Mouse (Mus musculus) intestine, embryonic 15.5 days (tissue): ENCODE data around the gene Sdccag8. TPM values are rescaled to one million over a fixed set of nuclear protein-coding genes. Genes with fewer than 3 reads are reported as not detected.

ENCODE experiments used
- ATAC-seq: fragments of 200-750 bp; cut with Nextera tagmentation; 2 replicates; pipeline ENCODE4 v1.8.0; 2017; ENCODE audit warnings: moderate TSS enrichment, moderate library complexity
- H3K27ac ChIP-seq: fragments of 300-500 bp; sonication (generic); 2 replicates; pipeline ENCODE4 v1.5.1; 2015; ENCODE audit warnings: mild to moderate bottlenecking, inconsistent platforms
- H3K27me3 ChIP-seq: fragments of 300-500 bp; sonication (generic); replicated peaks from 2 replicates; pipeline ENCODE4 v1.6.1; 2015; ENCODE audit warnings: inconsistent platforms
- H3K36me3 ChIP-seq: fragments of 300-500 bp; sonication (generic); 2 replicates; pipeline ENCODE4 v1.6.1; 2015; ENCODE audit warnings: inconsistent platforms
- H3K4me1 ChIP-seq: fragments of 300-500 bp; sonication (generic); replicated peaks from 2 replicates; pipeline ENCODE4 v1.6.1; 2015; ENCODE audit warnings: inconsistent platforms
- H3K4me2 ChIP-seq: fragments of 300-500 bp; sonication (generic); replicated peaks from 2 replicates; pipeline ENCODE4 v1.6.1; 2015; ENCODE audit warnings: mild to moderate bottlenecking, inconsistent platforms
- H3K4me3 ChIP-seq: fragments of 300-500 bp; sonication (generic); replicated peaks from 2 replicates; pipeline ENCODE4 v1.5.1; 2015; ENCODE audit warnings: inconsistent platforms
- H3K9ac ChIP-seq: fragments of 300-500 bp; sonication (generic); 2 replicates; pipeline ENCODE4 v1.6.1; 2015; ENCODE audit warnings: inconsistent platforms
- H3K9me3 ChIP-seq: fragments of 300-500 bp; sonication (generic); 2 replicates; pipeline ENCODE4 v1.6.1; 2016; ENCODE audit warnings: inconsistent platforms
- WGBS: fragments of 180-500 bp; shearing (Covaris S2); methylation state at CpG from one replicate; pipeline ENCODE4 v1.1.7; 2015; 5-methylcytosine and 5-hydroxymethylcytosine counted together
- polyA plus RNA-seq: library from polyadenylated mRNA; unstranded; fragments of >200 nt; fragmentation: Nextera tagmentation; extraction: Ambion mirVana; gene quantifications from 2 replicates; pipeline ENCODE4 v1.2.1, GENCODE M21; 2015

Gene Sdccag8
- polyA plus RNA-seq, 1 experiment from 2014 or later: 23.9 TPM

- Histone ChIP-seq H3K4me2 (no peak overlapping the region), H3K4me1 (no peaks in the 10 kb centered on the region), H3K27me3 (no peaks in the 10 kb centered on the region), H3K36me3 (no peaks in the 10 kb centered on the region; the same call in 1 of the 2 replicates), H3K27ac (no peak overlapping the region), H3K9me3 (no peaks in the 10 kb centered on the region), H3K9ac (no peak overlapping the region), H3K4me3 (no peak overlapping the region)
- 80% methylated on average over 9 of the region's 9 CpGs for WGBS
- ATAC-seq: no peak
These were observed 38.5 kb downstream of the Sdccag8 start for GRCm38 (mm10) chr1:176852813-176853590.

- H3K4me1 ChIP-seq: no peaks in the 10 kb centered on the region
- H3K9me3 ChIP-seq: no peaks in the 10 kb centered on the region
- no peak overlapping the region for H3K4me3 ChIP-seq
- no peaks in the 10 kb centered on the region for H3K36me3 ChIP-seq
- no peak overlapping the region for H3K9ac ChIP-seq
- WGBS: 60% methylated on average over 9 of the region's 9 CpGs
- H3K4me2 ChIP-seq: no peak overlapping the region
- H3K27ac ChIP-seq: no peak overlapping the region
- no peak; the same call in 1 of the 2 replicates for ATAC-seq
- no peaks in the 10 kb centered on the region for H3K27me3 ChIP-seq
These were observed 47.7 kb downstream of the Sdccag8 start for GRCm38 (mm10) chr1:176861981-176862644.

GRCm38 (mm10) chr1:176870501-176870900, 56.0 kb downstream of the Sdccag8 start:
- ATAC-seq: no peak
- Histone ChIP-seq H3K9ac (no peak overlapping the region), H3K4me3 (no peak overlapping the region), H3K27ac (no peak overlapping the region), H3K4me1 (no peaks in the 10 kb centered on the region), H3K27me3 (no peaks in the 10 kb centered on the region), H3K36me3 (no peaks in the 10 kb centered on the region), H3K9me3 (no peaks in the 10 kb centered on the region), H3K4me2 (no peak overlapping the region)
- WGBS: 91% methylated on average over 11 of the region's 11 CpGs

GRCm38 (mm10) chr1:176871975-176872374, 57.5 kb downstream of the Sdccag8 start:
- no peak for ATAC-seq
- 32% methylated on average over 3 of the region's 3 CpGs for WGBS
- no peak overlapping the region for H3K4me3 ChIP-seq

GRCm38 (mm10) chr1:176873463-176873862, 59.0 kb downstream of the Sdccag8 start:
- H3K4me2 ChIP-seq: no peak overlapping the region
- 83% methylated on average over 9 of the region's 9 CpGs for WGBS
- ATAC-seq: no peak
- no peak overlapping the region for H3K4me3 ChIP-seq
- no peak overlapping the region for H3K27ac ChIP-seq
- H3K9ac ChIP-seq: no peak overlapping the region
- no peaks in the 10 kb centered on the region for H3K36me3 ChIP-seq
- no peaks in the 10 kb centered on the region for H3K27me3 ChIP-seq
- no peaks in the 10 kb centered on the region for H3K4me1 ChIP-seq
- H3K9me3 ChIP-seq: no peaks in the 10 kb centered on the region

More at GRCm38 (mm10) chr1:176871975-176872374, 57.5 kb downstream of the Sdccag8 start:
- H3K27me3 ChIP-seq: no peaks in the 10 kb centered on the region
- H3K36me3 ChIP-seq: no peaks in the 10 kb centered on the region
- no peak overlapping the region for H3K4me2 ChIP-seq
- H3K9ac ChIP-seq: no peak overlapping the region
- no peak overlapping the region for H3K27ac ChIP-seq
- H3K4me1 ChIP-seq: no peaks in the 10 kb centered on the region
- H3K9me3 ChIP-seq: no peaks in the 10 kb centered on the region

GRCm38 (mm10) chr1:176874155-176874554, 59.7 kb downstream of the Sdccag8 start:
- Histone ChIP-seq H3K9ac (no peak overlapping the region), H3K4me1 (no peaks in the 10 kb centered on the region), H3K4me3 (no peak overlapping the region), H3K27ac (no peak overlapping the region), H3K27me3 (no peaks in the 10 kb centered on the region), H3K9me3 (no peaks in the 10 kb centered on the region), H3K36me3 (no peaks in the 10 kb centered on the region), H3K4me2 (no peak overlapping the region)
- no peak for ATAC-seq

- H3K4me1 ChIP-seq: no peaks in the 10 kb centered on the region
- H3K9ac ChIP-seq: no peak overlapping the region
- no peak overlapping the region for H3K4me3 ChIP-seq
- no peak overlapping the region for H3K27ac ChIP-seq
- no peaks in the 10 kb centered on the region for H3K27me3 ChIP-seq
- H3K4me2 ChIP-seq: no peak overlapping the region
- H3K36me3 ChIP-seq: no peaks in the 10 kb centered on the region
- H3K9me3 ChIP-seq: no peaks in the 10 kb centered on the region
- WGBS: 36% methylated on average over 3 of the region's 3 CpGs
- no peak for ATAC-seq
These were observed 63.3 kb downstream of the Sdccag8 start for GRCm38 (mm10) chr1:176877756-176878155.

- Histone ChIP-seq H3K36me3 (no peaks in the 10 kb centered on the region), H3K27ac (no peak overlapping the region), H3K4me1 (no peaks in the 10 kb centered on the region), H3K4me3 (no peak overlapping the region), H3K9ac (no peak overlapping the region), H3K4me2 (no peak overlapping the region), H3K27me3 (no peaks in the 10 kb centered on the region), H3K9me3 (no peaks in the 10 kb centered on the region)
- WGBS: 64% methylated on average over 2 of the region's 2 CpGs
- ATAC-seq: no peak
These were observed 64.5 kb downstream of the Sdccag8 start for GRCm38 (mm10) chr1:176879005-176879404.

- Histone ChIP-seq H3K4me2 (no peak overlapping the region), H3K4me3 (no peak overlapping the region), H3K9ac (no peak overlapping the region), H3K27me3 (no peaks in the 10 kb centered on the region), H3K36me3 (no peaks in the 10 kb centered on the region), H3K4me1 (no peaks in the 10 kb centered on the region), H3K9me3 (no peaks in the 10 kb centered on the region), H3K27ac (no peak overlapping the region)
- WGBS: 86% methylated on average over 6 of the region's 6 CpGs
- no peak for ATAC-seq
These were observed 65.2 kb downstream of the Sdccag8 start for GRCm38 (mm10) chr1:176879614-176880013.

GRCm38 (mm10) chr1:176880101-176880500, 65.6 kb downstream of the Sdccag8 start:
- Histone ChIP-seq H3K27me3 (no peaks in the 10 kb centered on the region), H3K9ac (no peak overlapping the region), H3K36me3 (no peaks in the 10 kb centered on the region), H3K27ac (no peak overlapping the region), H3K4me2 (no peak overlapping the region), H3K9me3 (no peaks in the 10 kb centered on the region), H3K4me1 (no peaks in the 10 kb centered on the region), H3K4me3 (no peak overlapping the region)
- 65% methylated on average over 5 of the region's 5 CpGs for WGBS
- no peak for ATAC-seq

GRCm38 (mm10) chr1:176880943-176881342, 66.5 kb downstream of the Sdccag8 start:
- Histone ChIP-seq H3K36me3 (no peaks in the 10 kb centered on the region), H3K9me3 (no peaks in the 10 kb centered on the region), H3K4me3 (no peak overlapping the region), H3K4me1 (no peaks in the 10 kb centered on the region), H3K4me2 (no peak overlapping the region), H3K27me3 (no peaks in the 10 kb centered on the region), H3K9ac (no peak overlapping the region), H3K27ac (no peak overlapping the region)
- 86% methylated on average over 6 of the region's 6 CpGs for WGBS
- ATAC-seq: no peak

GRCm38 (mm10) chr1:176885207-176885933, 70.9 kb downstream of the Sdccag8 start:
- Histone ChIP-seq H3K27ac (no peak overlapping the region), H3K4me2 (no peak overlapping the region), H3K4me3 (no peak overlapping the region), H3K9me3 (no peaks in the 10 kb centered on the region), H3K4me1 (no peaks in the 10 kb centered on the region), H3K27me3 (no peaks in the 10 kb centered on the region), H3K9ac (no peak overlapping the region), H3K36me3 (no peaks in the 10 kb centered on the region)
- no peak for ATAC-seq
- 90% methylated on average over 17 of the region's 17 CpGs for WGBS
